Mouse (Mus musculus) heart, postnatal 0 days (tissue): ENCODE results near the gene Tmem56.

Experiments used
- CTCF ChIP-seq: IDR thresholded peaks from 2 replicates; pipeline ENCODE4 v1.5.1; 2016; ENCODE audit warnings: antibody characterized with exemption, control low read depth, low read depth
- EP300 ChIP-seq: IDR thresholded peaks from 2 replicates; pipeline ENCODE4 v1.6.1; 2016; ENCODE audit warnings: antibody characterized with exemption, low read depth

- TF ChIP-seq EP300 (no peak), CTCF (no peak)
These were observed 19.7 kb downstream of the Tmem56 start for GRCm38 (mm10) chr3:121263205-121263548.
